Mouse (Mus musculus) kidney, embryonic 16.5 days (tissue): ENCODE measurements around the gene Tgm2. TPM values are rescaled to one million over a fixed set of nuclear protein-coding genes. Genes with fewer than 3 reads are reported as not detected.

Experiments
- ATAC-seq: fragments of 200-750 bp; cut with Nextera tagmentation; 2 replicates; pipeline ENCODE4 v1.8.0; 2017; ENCODE audit warnings: moderate TSS enrichment; ENCODE audit not compliant: low FRiP score, low TSS enrichment
- H3K27ac ChIP-seq: fragments of 300-500 bp; sonication (generic); 2 replicates; pipeline ENCODE4 v1.5.1; 2014; ENCODE audit warnings: low read length
- H3K27me3 ChIP-seq: fragments of 300-500 bp; sonication (generic); 2 replicates; pipeline ENCODE4 v1.6.1; 2014; ENCODE audit warnings: low read length, control low read depth, mixed read lengths; ENCODE audit not compliant: insufficient read depth
- H3K36me3 ChIP-seq: fragments of 300-500 bp; sonication (generic); 2 replicates; pipeline ENCODE4 v1.6.1; 2014; ENCODE audit warnings: low read length, control low read depth, mixed read lengths; ENCODE audit not compliant: insufficient read depth
- H3K4me1 ChIP-seq: fragments of 300-500 bp; sonication (generic); 2 replicates; pipeline ENCODE4 v1.6.1; 2014; ENCODE audit warnings: low read length, control low read depth, mixed read lengths; ENCODE audit not compliant: insufficient read depth
- H3K4me2 ChIP-seq: fragments of 300-500 bp; sonication (generic); replicated peaks from 2 replicates; pipeline ENCODE4 v1.6.1; 2014; ENCODE audit warnings: low read depth, low read length
- H3K4me3 ChIP-seq: fragments of 300-500 bp; sonication (generic); 2 replicates; pipeline ENCODE4 v1.5.1; 2014; ENCODE audit warnings: mild to moderate bottlenecking, low read length
- H3K9ac ChIP-seq: fragments of 300-500 bp; sonication (generic); replicated peaks from 2 replicates; pipeline ENCODE4 v1.6.1; 2014; ENCODE audit warnings: low read length
- H3K9me3 ChIP-seq: fragments of 300-500 bp; sonication (generic); 2 replicates; pipeline ENCODE4 v1.6.1; 2016; ENCODE audit warnings: low read length, control low read depth
- WGBS: fragments of 180-500 bp; shearing (Covaris S2); extraction: QIAGEN DNeasy Blood & Tissue Kit; methylation state at CpG from one replicate; pipeline ENCODE4 v1.1.7; 2014; 5-methylcytosine and 5-hydroxymethylcytosine counted together
- polyA plus RNA-seq: library from polyadenylated mRNA; unstranded; fragments of >200 nt; fragmentation: Nextera tagmentation; extraction: Ambion mirVana; gene quantifications from 2 replicates; pipeline ENCODE4 v1.2.1, GENCODE M21; 2015

The Tgm2 gene
- polyA plus RNA-seq = 41.6 and 48.3 TPM in 2 replicates

- peak; percentile 76 for ATAC-seq
- Histone ChIP-seq H3K9me3 (peaks cover 5% of the 10 kb centered on the region; the same call in 1 of the 2 replicates), H3K9ac (peak within 1 kb of the TSS; percentile 75), H3K4me3 (peak within 1 kb of the TSS; percentile 54), H3K4me2 (peak within 1 kb of the TSS; percentile 68), H3K36me3 (no peaks in the 10 kb centered on the region), H3K27me3 (no peaks in the 10 kb centered on the region), H3K27ac (no peak within 1 kb of the TSS; the same call in 1 of the 2 replicates), H3K4me1 (peaks cover 28% of the 10 kb centered on the region)
- 1% methylated on average over 33 of the region's 33 CpGs for WGBS
Measured at GRCm38 (mm10) chr2:158146223-158146622, at the start of gene Tgm2. Tgm2 (minus strand) TSS chr2:158146436.

GRCm38 (mm10) chr2:158194945-158195640, 48.9 kb upstream of the Tgm2 start:
- no peak overlapping the region for H3K27ac ChIP-seq
- WGBS = 15% methylated on average over 10 of the region's 10 CpGs
- H3K4me1 ChIP-seq = peaks cover 19% of the 10 kb centered on the region
- H3K36me3 ChIP-seq = peaks cover 4% of the 10 kb centered on the region; the same call in 1 of the 2 replicates
- no peaks in the 10 kb centered on the region; the same call in 1 of the 2 replicates for H3K27me3 ChIP-seq
- no peak overlapping the region for H3K4me2 ChIP-seq
- no peak overlapping the region for H3K9ac ChIP-seq
- H3K4me3 ChIP-seq = no peak overlapping the region
- 0 out of 2 replicates have a peak, but pooled peaks have one; percentile 10 for ATAC-seq
- no peaks in the 10 kb centered on the region for H3K9me3 ChIP-seq

GRCm38 (mm10) chr2:158193611-158194336, 47.5 kb upstream of the Tgm2 start:
- Histone ChIP-seq H3K27me3 (no peaks in the 10 kb centered on the region; the same call in 1 of the 2 replicates), H3K4me3 (no peak overlapping the region), H3K9ac (no peak overlapping the region), H3K4me2 (no peak overlapping the region), H3K27ac (no peak overlapping the region), H3K36me3 (peaks cover 4% of the 10 kb centered on the region; the same call in 1 of the 2 replicates), H3K4me1 (peaks cover 26% of the 10 kb centered on the region), H3K9me3 (no peaks in the 10 kb centered on the region)
- no peak for ATAC-seq
- 58% methylated on average over 10 of the region's 10 CpGs for WGBS

GRCm38 (mm10) chr2:158191098-158191497, 44.9 kb upstream of the Tgm2 start:
- Histone ChIP-seq H3K4me2 (no peak overlapping the region), H3K27ac (no peak overlapping the region), H3K36me3 (peaks cover 2% of the 10 kb centered on the region; the same call in 1 of the 2 replicates), H3K9me3 (no peaks in the 10 kb centered on the region), H3K4me1 (peaks cover 37% of the 10 kb centered on the region), H3K9ac (no peak overlapping the region; the same call in 1 of the 2 replicates), H3K27me3 (no peaks in the 10 kb centered on the region; the same call in 1 of the 2 replicates), H3K4me3 (no peak overlapping the region)
- peak; percentile 13; the same call in 1 of the 2 replicates for ATAC-seq
- 58% methylated on average over 7 of the region's 7 CpGs for WGBS

- 65% methylated on average over 11 of the region's 11 CpGs for WGBS
Measured at GRCm38 (mm10) chr2:158189451-158189850, 43.2 kb upstream of the Tgm2 start.

GRCm38 (mm10) chr2:158186206-158186871, 40.1 kb upstream of the Tgm2 start:
- Histone ChIP-seq H3K9ac (no peak overlapping the region), H3K36me3 (no peaks in the 10 kb centered on the region), H3K27me3 (no peaks in the 10 kb centered on the region; the same call in 1 of the 2 replicates), H3K27ac (peak overlapping the region; percentile 85), H3K4me2 (no peak overlapping the region), H3K4me3 (no peak overlapping the region), H3K9me3 (no peaks in the 10 kb centered on the region), H3K4me1 (peaks cover 31% of the 10 kb centered on the region)
- peak; percentile 52 for ATAC-seq
- 35% methylated on average over 11 of the region's 11 CpGs for WGBS

More at GRCm38 (mm10) chr2:158189451-158189850, 43.2 kb upstream of the Tgm2 start:
- Histone ChIP-seq H3K4me2 (no peak overlapping the region), H3K9ac (no peak overlapping the region), H3K36me3 (no peaks in the 10 kb centered on the region), H3K4me1 (peaks cover 32% of the 10 kb centered on the region), H3K9me3 (no peaks in the 10 kb centered on the region), H3K4me3 (no peak overlapping the region), H3K27me3 (no peaks in the 10 kb centered on the region; the same call in 1 of the 2 replicates), H3K27ac (no peak overlapping the region)
- no peak for ATAC-seq

GRCm38 (mm10) chr2:158183266-158183665, 37.0 kb upstream of the Tgm2 start:
- ATAC-seq = no peak
- Histone ChIP-seq H3K27ac (no peak overlapping the region), H3K27me3 (no peaks in the 10 kb centered on the region), H3K9me3 (no peaks in the 10 kb centered on the region), H3K4me3 (no peak overlapping the region), H3K4me2 (no peak overlapping the region), H3K9ac (no peak overlapping the region), H3K4me1 (peaks cover 32% of the 10 kb centered on the region), H3K36me3 (no peaks in the 10 kb centered on the region)
- WGBS = 87% methylated on average over 8 of the region's 8 CpGs

GRCm38 (mm10) chr2:158181932-158182331, 35.7 kb upstream of the Tgm2 start:
- Histone ChIP-seq H3K27me3 (no peaks in the 10 kb centered on the region), H3K36me3 (no peaks in the 10 kb centered on the region), H3K4me1 (peaks cover 34% of the 10 kb centered on the region), H3K27ac (no peak overlapping the region), H3K4me3 (no peak overlapping the region), H3K4me2 (no peak overlapping the region), H3K9me3 (no peaks in the 10 kb centered on the region), H3K9ac (no peak overlapping the region)
- WGBS = 52% methylated on average over 6 of the region's 6 CpGs
- no peak for ATAC-seq

GRCm38 (mm10) chr2:158180797-158181196, 34.6 kb upstream of the Tgm2 start:
- Histone ChIP-seq H3K4me3 (no peak overlapping the region), H3K27ac (no peak overlapping the region), H3K27me3 (no peaks in the 10 kb centered on the region), H3K36me3 (no peaks in the 10 kb centered on the region), H3K9ac (no peak overlapping the region), H3K4me1 (peaks cover 24% of the 10 kb centered on the region), H3K9me3 (no peaks in the 10 kb centered on the region), H3K4me2 (no peak overlapping the region)
- WGBS = 53% methylated on average over 9 of the region's 9 CpGs
- no peak for ATAC-seq
